Mouse (Mus musculus): ENCODE data around the gene H2-T23. TPM values are rescaled to one million over a fixed set of nuclear protein-coding genes. Genes with fewer than 3 reads are reported as not detected.
"Not testable (repeated sequence)": the region's sequence is repeated elsewhere in the genome, so short reads cannot be mapped to it uniquely, and the experiment has no call there.

The H2-T23 gene
- polyA plus RNA-seq, 1 experiment from 2014 or later = 3.2 TPM

DNA sequence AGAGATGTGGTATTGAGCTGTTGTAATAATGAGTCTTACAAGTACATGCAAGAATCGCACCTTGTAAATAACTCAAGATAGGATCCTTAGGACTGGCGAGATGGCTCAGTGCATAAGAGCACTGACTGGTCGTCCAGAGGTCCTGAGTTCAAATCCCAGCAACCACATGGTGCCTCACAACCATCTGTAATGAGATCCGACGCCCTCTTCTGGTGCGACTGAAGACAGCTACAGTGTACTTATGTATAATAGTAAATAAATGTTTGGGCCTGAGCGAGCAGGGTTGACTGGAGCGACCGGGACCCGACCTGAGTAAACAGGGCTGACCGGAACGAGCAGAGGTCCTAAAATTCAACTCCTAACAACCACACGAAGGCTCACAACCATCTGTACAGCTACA is 3.5 kb upstream of the H2-T23 start:
- H3K27ac ChIP-seq (ENCODE audit: low read depth, low read length); H3K36me3 ChIP-seq (ENCODE audit: control insufficient read depth, insufficient read depth, low read length); H3K4me3 ChIP-seq (ENCODE audit: low read depth, low read length); H3K4me2 ChIP-seq; H3K27me3 ChIP-seq (ENCODE audit: control insufficient read depth, insufficient read depth, low read length); ATAC-seq (ENCODE audit: low FRiP score); H3K9me3 ChIP-seq (ENCODE audit: control insufficient read depth, low read length); H3K4me1 ChIP-seq (ENCODE audit: control insufficient read depth, insufficient read depth, low read length); H3K9ac ChIP-seq (ENCODE audit: low read length): not testable (repeated sequence)
- DNase-seq (ENCODE audit: low spot score, missing footprints) = peak; percentile 72
- 87% methylated on average over 13 of the region's 13 CpGs for WGBS

DNA sequence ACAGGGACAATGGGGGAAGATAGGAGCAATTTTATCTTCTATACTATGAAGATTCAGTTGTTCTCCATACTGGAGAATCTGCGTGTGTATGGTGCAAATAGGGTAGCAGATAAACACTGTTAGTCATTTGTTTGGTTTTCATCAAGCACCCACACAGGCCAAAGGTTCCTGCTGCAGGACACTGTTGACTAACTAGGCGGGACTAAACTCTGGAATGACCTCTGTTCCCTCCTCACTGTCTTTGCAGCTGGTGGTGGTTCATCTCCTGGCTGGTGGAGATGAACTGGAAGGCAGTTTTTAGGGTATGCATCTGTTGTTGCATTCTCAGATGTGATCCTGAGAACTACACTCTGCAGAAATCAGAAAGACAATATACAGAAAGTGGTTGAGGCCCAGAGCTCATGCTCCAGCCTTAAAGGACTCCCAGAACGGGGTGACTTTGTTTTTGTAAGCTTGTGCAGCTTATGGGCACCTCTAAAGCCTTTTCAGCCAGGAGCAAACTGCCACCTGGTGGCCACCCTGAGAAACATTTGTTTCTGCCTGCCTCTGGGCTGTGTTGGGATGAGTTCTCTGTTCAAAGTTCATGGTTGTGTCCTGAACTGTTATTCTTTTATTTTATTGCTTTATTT is 2.5 kb upstream of the H2-T23 start:
- not testable (repeated sequence) for H3K36me3 ChIP-seq (ENCODE audit: control insufficient read depth, insufficient read depth, low read length); H3K4me2 ChIP-seq; H3K9me3 ChIP-seq (ENCODE audit: control insufficient read depth, low read length); H3K4me1 ChIP-seq (ENCODE audit: control insufficient read depth, insufficient read depth, low read length); ATAC-seq (ENCODE audit: low FRiP score); H3K4me3 ChIP-seq (ENCODE audit: low read depth, low read length); H3K27me3 ChIP-seq (ENCODE audit: control insufficient read depth, insufficient read depth, low read length); H3K27ac ChIP-seq (ENCODE audit: low read depth, low read length); H3K9ac ChIP-seq (ENCODE audit: low read length)
- 36% methylated on average over 3 of the region's 3 CpGs for WGBS
- peak; percentile 86 for DNase-seq (ENCODE audit: low spot score, missing footprints)

DNA sequence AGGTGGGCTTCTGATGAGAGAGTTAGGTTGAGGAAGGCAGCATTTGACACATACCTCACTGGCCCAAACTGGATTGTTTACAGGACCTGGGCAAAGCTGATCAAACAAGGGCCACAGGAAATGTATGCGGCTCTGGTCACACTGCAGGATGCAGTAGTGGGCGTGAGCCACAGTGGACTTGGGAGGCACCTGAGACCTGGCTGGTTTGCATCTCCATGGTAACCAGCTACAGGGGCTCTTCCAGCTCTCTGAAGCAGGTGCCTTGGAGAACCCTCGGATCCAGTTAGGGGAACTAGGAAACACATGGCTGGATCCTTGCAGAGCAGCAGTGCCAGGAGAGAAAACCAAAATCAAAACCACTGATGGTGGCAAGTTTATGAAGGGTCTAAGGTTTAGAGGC is 1.9 kb upstream of the H2-T23 start:
- H3K4me1 ChIP-seq (ENCODE audit: control insufficient read depth, insufficient read depth, low read length); H3K9me3 ChIP-seq (ENCODE audit: control insufficient read depth, low read length); H3K36me3 ChIP-seq (ENCODE audit: control insufficient read depth, insufficient read depth, low read length); H3K4me2 ChIP-seq; H3K27ac ChIP-seq (ENCODE audit: low read depth, low read length); H3K9ac ChIP-seq (ENCODE audit: low read length); ATAC-seq (ENCODE audit: low FRiP score); H3K27me3 ChIP-seq (ENCODE audit: control insufficient read depth, insufficient read depth, low read length); H3K4me3 ChIP-seq (ENCODE audit: low read depth, low read length): not testable (repeated sequence)
- WGBS = 62% methylated on average over 3 of the region's 3 CpGs
- peak; percentile 69 for DNase-seq (ENCODE audit: low spot score, missing footprints)

DNA sequence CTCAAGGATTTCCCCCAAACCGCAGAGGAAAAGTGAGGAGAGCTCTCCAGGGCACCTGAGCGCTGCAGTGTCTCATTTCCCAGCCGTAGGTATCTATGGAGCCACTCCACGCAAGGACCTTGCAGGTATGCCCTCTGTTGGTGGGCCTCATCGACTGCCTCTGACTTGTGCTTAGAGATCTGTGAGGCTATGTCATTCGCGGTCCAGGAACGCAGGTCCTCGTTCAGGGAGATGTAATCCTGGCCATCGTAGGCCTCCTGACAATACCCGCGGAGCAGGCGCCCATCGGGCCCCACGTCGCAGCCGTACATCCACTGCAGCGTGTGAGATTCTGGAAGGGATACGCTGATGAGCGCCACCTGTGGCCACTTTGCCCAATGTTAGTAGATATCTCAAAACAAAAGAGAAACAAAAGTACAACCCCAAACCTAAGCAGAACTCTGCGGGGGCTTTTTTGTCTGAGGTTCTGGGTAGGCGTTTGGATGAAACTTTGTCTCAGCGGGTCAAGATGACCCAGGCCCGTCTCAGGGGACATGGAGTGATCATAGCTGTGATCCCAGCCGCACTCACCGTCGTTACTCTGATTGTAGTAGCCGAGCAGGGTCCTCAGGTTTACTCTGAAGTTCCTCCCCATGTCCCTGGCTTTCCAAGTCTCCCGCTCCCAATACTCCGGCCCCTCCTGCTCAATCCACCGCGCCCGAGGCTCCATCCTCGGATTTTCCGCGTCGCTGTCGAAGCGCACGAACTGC is 898 bp downstream of the H2-T23 start:
- peak; percentile 95 for DNase-seq (ENCODE audit: low spot score, missing footprints)
- H3K27me3 ChIP-seq (ENCODE audit: control insufficient read depth, insufficient read depth, low read length); H3K9me3 ChIP-seq (ENCODE audit: control insufficient read depth, low read length); H3K27ac ChIP-seq (ENCODE audit: low read depth, low read length); H3K36me3 ChIP-seq (ENCODE audit: control insufficient read depth, insufficient read depth, low read length); H3K4me1 ChIP-seq (ENCODE audit: control insufficient read depth, insufficient read depth, low read length): not testable (repeated sequence)
- peak overlapping the region; percentile 69 for H3K4me2 ChIP-seq
- peak overlapping the region; percentile 60 for H3K9ac ChIP-seq (ENCODE audit: low read length)
- WGBS = under 1% methylated on average over 40 of the region's 40 CpGs
- ATAC-seq (ENCODE audit: low FRiP score) = peak; percentile 74
- H3K4me3 ChIP-seq (ENCODE audit: low read depth, low read length) = peak overlapping the region; percentile 37

DNA sequence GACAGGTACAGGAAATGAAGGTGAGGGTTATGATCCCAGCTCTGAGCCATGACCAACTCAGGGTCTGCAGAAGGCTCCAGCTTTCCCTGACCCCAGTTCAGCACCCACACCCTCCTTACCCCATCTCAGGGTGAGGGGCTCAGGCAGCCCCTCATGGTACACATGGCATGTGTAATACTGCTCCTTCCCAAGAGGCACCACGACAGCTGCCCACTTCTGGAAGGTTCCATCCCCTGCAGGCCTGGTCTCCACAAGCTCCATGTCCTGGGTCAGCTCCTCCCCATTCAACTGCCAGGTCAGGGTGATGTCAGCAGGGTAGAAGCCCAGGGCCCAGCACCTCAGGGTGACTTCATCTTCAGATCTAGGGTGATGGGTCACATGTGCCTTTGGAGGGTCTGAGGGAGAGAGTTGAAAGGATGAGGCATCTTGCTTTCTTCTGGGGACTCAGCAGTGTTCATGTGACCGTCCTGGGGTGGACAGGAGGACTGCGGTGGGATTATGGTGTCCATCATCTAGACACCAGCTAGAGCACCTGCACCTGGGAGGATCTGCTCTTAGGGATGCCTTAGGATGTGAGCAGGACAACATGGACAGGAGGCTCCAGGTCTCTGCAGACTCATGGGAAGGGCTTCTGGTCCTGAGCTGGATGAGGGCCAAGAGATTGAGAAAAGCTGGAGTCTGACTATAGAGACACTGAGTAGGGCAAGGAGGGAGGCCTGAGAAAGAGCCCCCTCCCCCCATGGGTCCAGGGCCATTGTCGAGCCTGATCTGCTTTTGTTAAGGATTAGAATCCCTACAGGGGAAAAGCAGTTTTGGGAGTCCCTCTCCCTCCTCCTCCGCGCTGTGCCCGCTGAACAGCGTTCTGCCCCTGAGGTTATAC is 1.7 kb downstream of the H2-T23 start:
- not testable (repeated sequence) for H3K9me3 ChIP-seq (ENCODE audit: control insufficient read depth, low read length); H3K4me1 ChIP-seq (ENCODE audit: control insufficient read depth, insufficient read depth, low read length); H3K36me3 ChIP-seq (ENCODE audit: control insufficient read depth, insufficient read depth, low read length); H3K27ac ChIP-seq (ENCODE audit: low read depth, low read length); H3K27me3 ChIP-seq (ENCODE audit: control insufficient read depth, insufficient read depth, low read length)
- peak overlapping the region; percentile 69 for H3K4me2 ChIP-seq
- H3K9ac ChIP-seq (ENCODE audit: low read length) = peak overlapping the region; percentile 14; the same call in 1 of the 2 replicates
- ATAC-seq (ENCODE audit: low FRiP score) = 0 out of 2 replicates have a peak, but pooled peaks have one; percentile 15
- H3K4me3 ChIP-seq (ENCODE audit: low read depth, low read length) = peak overlapping the region; percentile 37; the same call in 1 of the 2 replicates
- DNase-seq (ENCODE audit: low spot score, missing footprints) = peak; percentile 62
- WGBS = 49% methylated on average over 7 of the region's 8 CpGs

DNA sequence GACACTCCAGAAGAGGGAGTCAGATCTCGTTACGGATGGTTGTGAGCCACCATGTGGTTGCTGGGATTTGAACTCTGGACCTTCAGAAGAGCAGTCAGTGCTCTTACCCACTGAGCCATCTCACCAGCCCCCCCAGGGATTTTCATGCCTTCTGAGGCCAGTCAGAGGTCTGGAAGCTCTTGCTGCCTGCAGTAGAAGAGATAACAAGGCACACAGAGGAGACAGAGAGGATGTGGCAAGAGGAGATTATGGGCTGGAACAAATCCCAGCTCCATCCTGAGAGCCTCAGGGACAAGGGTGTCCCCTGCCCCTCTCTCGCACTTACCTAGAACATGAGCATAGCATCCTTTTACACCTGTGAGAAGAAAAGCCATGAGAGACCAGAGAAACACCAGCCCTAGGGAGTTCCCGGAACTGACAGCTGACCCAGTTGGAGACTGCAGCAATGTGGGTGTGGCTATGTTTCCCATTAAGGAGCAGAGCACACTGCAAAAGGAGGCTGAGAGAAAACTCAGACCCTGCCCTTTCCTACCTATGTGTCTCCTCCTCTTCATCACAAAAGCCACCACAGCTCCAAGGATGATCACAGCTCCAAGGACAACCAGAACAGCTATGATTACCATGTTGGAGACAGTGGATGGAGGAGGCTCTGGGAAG is 2.5 kb downstream of the H2-T23 start:
- H3K9ac ChIP-seq (ENCODE audit: low read length); H3K27me3 ChIP-seq (ENCODE audit: control insufficient read depth, insufficient read depth, low read length); H3K4me3 ChIP-seq (ENCODE audit: low read depth, low read length); H3K4me1 ChIP-seq (ENCODE audit: control insufficient read depth, insufficient read depth, low read length); ATAC-seq (ENCODE audit: low FRiP score); H3K9me3 ChIP-seq (ENCODE audit: control insufficient read depth, low read length); H3K36me3 ChIP-seq (ENCODE audit: control insufficient read depth, insufficient read depth, low read length); H3K4me2 ChIP-seq; H3K27ac ChIP-seq (ENCODE audit: low read depth, low read length): not testable (repeated sequence)
- peak; percentile 72 for DNase-seq (ENCODE audit: low spot score, missing footprints)
- 74% methylated on average over 2 of the region's 4 CpGs for WGBS

DNA sequence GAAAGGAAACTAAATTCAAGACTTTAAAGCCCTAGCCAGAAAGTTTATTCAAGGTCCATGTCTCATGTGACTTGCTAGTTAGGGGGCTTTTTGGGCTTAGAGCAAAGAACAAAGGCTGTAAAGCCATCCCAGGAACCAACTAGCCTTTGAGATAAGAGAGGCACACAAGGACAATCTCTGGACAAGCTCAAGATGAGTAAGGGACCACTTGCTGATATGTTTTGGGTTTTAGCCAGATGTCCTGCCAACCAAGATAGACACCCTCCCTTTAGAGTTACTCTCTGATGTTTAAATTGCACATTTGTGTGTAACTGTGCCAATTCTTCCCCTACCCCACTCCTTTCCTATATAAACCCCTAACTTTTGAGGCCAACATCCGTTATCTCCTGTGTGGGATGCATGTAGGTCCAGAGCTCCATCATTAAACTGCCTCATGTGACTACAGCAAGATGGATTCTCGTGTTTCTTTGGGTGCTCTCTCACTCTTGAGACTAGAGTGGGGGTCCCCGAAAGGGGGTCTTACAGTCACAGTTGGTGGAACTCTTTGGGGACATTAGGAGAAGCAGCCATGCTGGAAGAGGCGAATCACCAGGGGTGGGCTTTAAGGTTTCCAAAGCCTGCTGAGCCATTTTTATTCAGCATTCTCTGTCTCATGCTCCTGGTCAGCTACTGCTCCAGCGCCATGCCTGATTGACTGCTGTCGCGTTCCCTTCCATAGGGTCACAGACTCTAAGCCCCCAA is 3.6 kb downstream of the H2-T23 start:
- ATAC-seq (ENCODE audit: low FRiP score) (no peak), DNase-seq (ENCODE audit: low spot score, missing footprints) (peak; percentile 79)
- Histone ChIP-seq H3K4me2 (no peak overlapping the region), H3K27me3 (ENCODE audit: control insufficient read depth, insufficient read depth, low read length) (no peaks in the 10 kb centered on the region), H3K27ac (ENCODE audit: low read depth, low read length) (no peak overlapping the region), H3K4me3 (ENCODE audit: low read depth, low read length) (no peak overlapping the region), H3K4me1 (ENCODE audit: control insufficient read depth, insufficient read depth, low read length) (no peaks in the 10 kb centered on the region), H3K9me3 (ENCODE audit: control insufficient read depth, low read length) (no peaks in the 10 kb centered on the region), H3K9ac (ENCODE audit: low read length) (no peak overlapping the region), H3K36me3 (ENCODE audit: control insufficient read depth, insufficient read depth, low read length) (no peaks in the 10 kb centered on the region)
- 61% methylated on average over 7 of the region's 7 CpGs for WGBS

DNA sequence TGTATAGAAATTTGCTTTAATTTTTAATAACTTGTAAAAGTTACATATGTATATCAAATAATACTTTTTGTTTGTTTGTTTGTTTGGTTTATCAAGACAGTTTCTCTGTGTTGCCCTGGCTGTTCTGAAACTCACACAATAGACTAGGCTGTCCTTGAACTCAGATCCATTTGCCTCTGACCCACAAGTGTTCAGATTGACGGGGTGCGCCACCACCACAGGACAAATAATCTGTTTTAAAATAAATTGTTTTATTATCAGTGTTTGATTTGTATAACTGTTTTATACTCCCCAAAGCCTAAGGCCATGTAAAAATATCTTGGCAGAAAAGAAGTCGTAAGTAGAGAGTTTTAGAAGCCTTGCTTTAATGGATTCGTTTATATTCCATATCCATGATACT is 5.0 kb downstream of the H2-T23 start:
- DNase-seq (ENCODE audit: low spot score, missing footprints) (peak; percentile 61), ATAC-seq (ENCODE audit: low FRiP score) (no peak)
- Histone ChIP-seq H3K36me3 (ENCODE audit: control insufficient read depth, insufficient read depth, low read length) (no peaks in the 10 kb centered on the region), H3K9ac (ENCODE audit: low read length) (no peak overlapping the region), H3K27me3 (ENCODE audit: control insufficient read depth, insufficient read depth, low read length) (no peaks in the 10 kb centered on the region), H3K4me1 (ENCODE audit: control insufficient read depth, insufficient read depth, low read length) (no peaks in the 10 kb centered on the region), H3K27ac (ENCODE audit: low read depth, low read length) (no peak overlapping the region), H3K4me3 (ENCODE audit: low read depth, low read length) (no peak overlapping the region), H3K4me2 (no peak overlapping the region), H3K9me3 (ENCODE audit: control insufficient read depth, low read length) (no peaks in the 10 kb centered on the region)
- WGBS = 94% methylated on average over 4 of the region's 4 CpGs
